Mouse (Mus musculus) liver, embryonic 13.5 days (tissue): ENCODE measurements around the gene Amotl1. TPM values are rescaled to one million over a fixed set of nuclear protein-coding genes. Genes with fewer than 3 reads are reported as not detected.

ENCODE experiments used
- ATAC-seq: fragments of 200-750 bp; cut with Nextera tagmentation; 2 replicates; pipeline ENCODE4 v1.8.0; 2017; ENCODE audit warnings: low read depth, mild to moderate bottlenecking, moderate number of reproducible peaks, moderate library complexity
- DNase-seq: peaks from one replicate; pipeline ENCODE4 v3.0.0; 2022
- H3K27ac ChIP-seq: fragments of 300-500 bp; sonication (generic); 2 replicates; pipeline ENCODE4 v1.5.1; 2015; ENCODE audit warnings: moderate library complexity, mild to moderate bottlenecking, inconsistent platforms
- H3K27me3 ChIP-seq: fragments of 300-500 bp; sonication (generic); 2 replicates; pipeline ENCODE4 v1.6.1; 2015; ENCODE audit warnings: mild to moderate bottlenecking, inconsistent platforms
- H3K36me3 ChIP-seq: fragments of 300-500 bp; sonication (generic); 2 replicates; pipeline ENCODE4 v1.6.1; 2015; ENCODE audit warnings: mild to moderate bottlenecking, inconsistent platforms
- H3K4me1 ChIP-seq: fragments of 300-500 bp; sonication (generic); replicated peaks from 2 replicates; pipeline ENCODE4 v1.6.1; 2015; ENCODE audit warnings: inconsistent platforms
- H3K4me2 ChIP-seq: fragments of 300-500 bp; sonication (generic); 2 replicates; pipeline ENCODE4 v1.6.1; 2015; ENCODE audit warnings: inconsistent platforms, mild to moderate bottlenecking, moderate library complexity
- H3K4me3 ChIP-seq: fragments of 300-500 bp; sonication (generic); replicated peaks from 2 replicates; pipeline ENCODE4 v1.5.1; 2015; ENCODE audit warnings: mild to moderate bottlenecking, inconsistent platforms
- H3K9ac ChIP-seq: fragments of 300-500 bp; sonication (generic); 2 replicates; pipeline ENCODE4 v1.6.1; 2015; ENCODE audit warnings: mild to moderate bottlenecking, inconsistent platforms
- H3K9me3 ChIP-seq: fragments of 300-500 bp; sonication (generic); replicated peaks from 2 replicates; pipeline ENCODE4 v1.6.1; 2016; ENCODE audit warnings: inconsistent platforms
- WGBS: fragments of 180-500 bp; shearing (Covaris S2); methylation state at CpG from one replicate; pipeline ENCODE4 v1.1.7; 2015; ENCODE audit not compliant: insufficient replicate concordance; 5-methylcytosine and 5-hydroxymethylcytosine counted together
- polyA plus RNA-seq: library from polyadenylated mRNA; unstranded; fragments of >200 nt; fragmentation: Nextera tagmentation; extraction: Ambion mirVana; gene quantifications from 2 replicates; pipeline ENCODE4 v1.2.1, GENCODE M21; 2015

The Amotl1 gene
- polyA plus RNA-seq, 1 experiment from 2014 or later = 1.6 TPM

DNA sequence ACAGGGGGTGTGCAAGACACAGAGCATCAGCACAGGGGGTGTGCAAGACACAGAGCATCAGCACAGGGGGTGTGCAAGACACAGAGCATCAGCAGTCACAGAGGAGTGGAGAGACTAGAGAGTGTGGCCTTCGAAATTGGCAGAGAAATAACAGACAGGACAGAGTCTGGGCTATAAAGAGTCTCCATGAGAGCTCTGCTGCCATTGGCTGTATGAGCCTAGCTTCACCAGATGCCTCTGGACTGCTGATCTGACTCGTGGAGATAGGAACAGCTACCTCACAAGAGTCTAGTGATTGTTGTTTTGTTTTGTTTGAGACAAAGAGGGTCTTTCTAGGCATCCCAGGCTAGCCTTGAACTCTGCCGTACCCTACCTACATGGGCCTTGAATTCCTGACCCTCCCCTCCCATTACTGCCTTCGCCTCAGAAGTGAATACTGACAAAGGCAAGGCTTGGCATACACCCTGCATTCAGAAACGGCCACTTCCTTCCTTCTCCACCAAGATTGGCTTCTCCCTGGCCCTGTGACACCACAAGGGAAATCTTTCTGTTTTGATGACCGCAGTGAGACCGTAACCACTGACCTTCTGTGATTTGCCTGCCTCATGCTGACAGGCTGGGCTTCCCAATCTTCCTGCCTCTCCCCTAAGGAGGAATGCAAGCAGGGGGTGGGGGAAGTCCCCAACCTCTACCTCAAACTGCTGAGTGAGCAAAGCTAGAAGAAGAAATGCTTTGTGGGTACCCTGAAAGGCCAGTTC lies 3.4 kb downstream of the Amotl1 start:
- Histone ChIP-seq H3K27ac (no peak overlapping the region), H3K9me3 (no peaks in the 10 kb centered on the region), H3K4me3 (no peak overlapping the region), H3K4me2 (no peak overlapping the region), H3K36me3 (no peaks in the 10 kb centered on the region), H3K27me3 (0 out of 2 replicates have a peak, but pooled peaks cover 11% of the 10 kb centered on the region), H3K9ac (no peak overlapping the region), H3K4me1 (0 out of 2 replicates have a peak, but pooled peaks cover 5% of the 10 kb centered on the region)
- 8% methylated on average over 7 of the region's 7 CpGs for WGBS
- ATAC-seq (no peak), DNase-seq (no peak)

GRCm38 (mm10) chr9:14636244-14636643 lies 8.6 kb downstream of the Amotl1 start:
- Histone ChIP-seq H3K4me1 (no peaks in the 10 kb centered on the region), H3K9me3 (no peaks in the 10 kb centered on the region), H3K9ac (no peak overlapping the region), H3K4me3 (no peak overlapping the region), H3K36me3 (no peaks in the 10 kb centered on the region), H3K4me2 (no peak overlapping the region), H3K27ac (no peak overlapping the region), H3K27me3 (peaks cover 24% of the 10 kb centered on the region)
- WGBS = 52% methylated on average over 3 of the region's 3 CpGs
- no peak for ATAC-seq
- no peak for DNase-seq

DNA sequence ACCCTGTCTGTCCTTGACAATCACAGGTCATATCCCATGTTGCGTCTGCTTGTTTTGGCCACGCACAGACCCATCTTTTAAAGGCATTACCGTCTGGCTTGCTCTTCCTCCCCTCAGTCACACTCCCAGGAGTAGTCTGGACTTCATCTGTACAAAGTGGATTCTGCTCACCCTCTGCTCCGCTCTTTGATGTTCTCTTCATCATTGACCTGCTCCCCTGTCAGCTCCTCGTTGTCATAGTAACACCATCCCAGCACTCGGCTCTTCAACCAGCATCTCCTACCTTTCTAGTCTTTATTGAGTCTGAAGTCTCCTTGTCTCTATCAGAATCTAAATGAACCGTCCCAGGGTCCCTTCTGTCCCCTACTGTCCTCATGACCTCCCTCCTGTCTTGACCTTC lies 9.3 kb downstream of the Amotl1 start:
- H3K9me3 ChIP-seq = no peaks in the 10 kb centered on the region
- no peak overlapping the region for H3K27ac ChIP-seq
- peaks cover 24% of the 10 kb centered on the region for H3K27me3 ChIP-seq
- no peak overlapping the region for H3K4me2 ChIP-seq
- no peaks in the 10 kb centered on the region for H3K4me1 ChIP-seq
- ATAC-seq (no peak), DNase-seq (no peak)
- no peaks in the 10 kb centered on the region for H3K36me3 ChIP-seq
- 59% methylated on average over 7 of the region's 7 CpGs for WGBS
- no peak overlapping the region for H3K4me3 ChIP-seq
- no peak overlapping the region for H3K9ac ChIP-seq

DNA sequence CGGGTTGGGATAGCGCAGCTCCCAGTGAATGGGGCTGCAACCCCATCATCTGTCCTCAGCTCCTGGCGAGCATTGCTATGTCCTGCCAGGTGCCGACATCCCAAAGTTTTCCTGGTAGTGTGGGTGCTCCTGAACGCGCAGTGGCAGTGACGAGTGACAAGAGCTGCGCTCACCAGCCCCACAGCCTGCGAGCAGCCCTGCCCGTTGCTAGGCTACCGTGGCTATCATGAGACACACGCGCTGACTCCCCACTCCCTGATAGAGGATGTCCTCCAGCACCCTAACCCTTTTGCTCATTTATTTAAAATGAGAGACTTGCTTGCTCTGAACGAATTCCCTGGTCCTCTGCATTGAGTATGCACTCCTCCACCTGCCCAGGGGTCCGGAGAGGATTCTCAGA lies 10.7 kb downstream of the Amotl1 start:
- DNase-seq (no peak), ATAC-seq (no peak)
- no peaks in the 10 kb centered on the region for H3K9me3 ChIP-seq
- no peak overlapping the region for H3K9ac ChIP-seq
- 26% methylated on average over 15 of the region's 15 CpGs for WGBS
- no peaks in the 10 kb centered on the region for H3K4me1 ChIP-seq
- peaks cover 20% of the 10 kb centered on the region for H3K27me3 ChIP-seq
- H3K36me3 ChIP-seq = no peaks in the 10 kb centered on the region
- no peak overlapping the region for H3K4me2 ChIP-seq
- H3K27ac ChIP-seq = no peak overlapping the region
- no peak overlapping the region for H3K4me3 ChIP-seq

GRCm38 (mm10) chr9:14632365-14633163 lies 12.3 kb downstream of the Amotl1 start:
- Histone ChIP-seq H3K27me3 (peaks cover 20% of the 10 kb centered on the region), H3K27ac (no peak overlapping the region), H3K9ac (no peak overlapping the region), H3K4me2 (no peak overlapping the region), H3K36me3 (no peaks in the 10 kb centered on the region), H3K9me3 (no peaks in the 10 kb centered on the region), H3K4me1 (no peaks in the 10 kb centered on the region), H3K4me3 (no peak overlapping the region)
- DNase-seq (no peak), ATAC-seq (no peak)
- WGBS = 55% methylated on average over 10 of the region's 10 CpGs

DNA sequence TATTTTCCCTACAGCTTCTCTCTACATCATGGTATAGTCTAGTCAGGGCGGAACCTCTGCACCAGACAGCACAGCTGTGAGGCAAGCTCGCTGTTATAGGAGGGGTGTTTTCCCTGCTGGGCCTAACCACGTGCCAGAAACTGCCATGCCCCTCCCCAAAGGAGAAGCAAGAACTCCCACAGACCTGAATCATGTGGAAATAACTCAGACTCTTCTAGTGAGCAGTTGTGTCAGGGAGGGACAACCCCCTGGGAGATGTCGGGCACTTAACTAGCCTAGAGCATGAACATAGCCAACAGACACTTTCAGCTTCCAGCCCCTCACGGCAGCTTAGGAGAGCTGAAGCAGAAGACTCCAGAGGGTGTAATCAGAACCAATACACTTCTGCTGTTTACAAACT lies 13.1 kb downstream of the Amotl1 start:
- Histone ChIP-seq H3K9ac (no peak overlapping the region), H3K27me3 (peaks cover 20% of the 10 kb centered on the region), H3K36me3 (no peaks in the 10 kb centered on the region), H3K4me3 (no peak overlapping the region), H3K9me3 (no peaks in the 10 kb centered on the region), H3K4me2 (no peak overlapping the region), H3K27ac (no peak overlapping the region), H3K4me1 (no peaks in the 10 kb centered on the region)
- ATAC-seq (no peak), DNase-seq (no peak)
- 37% methylated on average over 5 of the region's 5 CpGs for WGBS

DNA sequence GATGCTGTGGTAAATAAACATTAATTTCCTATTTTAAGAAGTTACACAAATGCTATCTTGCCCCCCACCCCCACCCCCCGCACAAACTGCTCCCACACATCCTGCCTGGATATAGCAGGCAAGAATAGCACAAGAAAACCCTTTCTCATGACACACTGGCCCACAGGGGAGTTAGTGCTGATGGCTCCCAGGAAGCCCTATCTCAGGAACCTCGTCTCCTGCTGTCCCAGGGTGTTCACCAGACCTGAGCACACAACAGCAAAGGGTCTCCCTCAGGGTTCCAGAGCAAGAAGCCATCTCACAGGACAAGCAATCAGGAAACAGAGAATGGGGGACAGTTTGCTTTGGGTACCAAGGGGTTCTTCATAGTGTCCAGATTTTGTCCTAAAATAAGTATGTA lies 17.3 kb downstream of the Amotl1 start:
- DNase-seq (no peak), ATAC-seq (no peak)
- no peak overlapping the region for H3K4me2 ChIP-seq
- 30% methylated on average over 2 of the region's 2 CpGs for WGBS
- H3K9ac ChIP-seq = no peak overlapping the region
- H3K36me3 ChIP-seq = no peaks in the 10 kb centered on the region
- no peaks in the 10 kb centered on the region for H3K4me1 ChIP-seq
- H3K27me3 ChIP-seq = no peaks in the 10 kb centered on the region
- no peak overlapping the region for H3K27ac ChIP-seq
- H3K4me3 ChIP-seq = no peak overlapping the region
- H3K9me3 ChIP-seq = no peaks in the 10 kb centered on the region

DNA sequence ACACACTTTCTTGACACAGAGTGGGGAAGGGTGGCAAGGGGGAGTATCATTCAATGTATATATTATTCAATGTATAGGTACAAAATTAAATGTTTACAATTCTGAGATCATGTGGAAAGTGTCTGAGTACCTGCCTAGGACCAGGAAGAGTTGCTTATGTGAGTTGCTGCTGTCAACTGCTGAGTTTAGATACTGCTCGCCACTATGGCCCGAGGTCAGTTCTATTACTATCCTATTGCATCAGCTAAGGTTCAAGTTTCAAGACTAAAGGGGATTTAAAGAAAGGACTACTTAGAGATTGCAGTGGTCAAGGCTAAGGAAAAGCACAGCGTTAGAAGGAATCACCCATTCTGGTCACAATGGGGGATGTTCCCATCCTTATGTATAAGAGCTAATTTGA lies 18.9 kb downstream of the Amotl1 start:
- no peaks in the 10 kb centered on the region for H3K36me3 ChIP-seq
- H3K27me3 ChIP-seq = no peaks in the 10 kb centered on the region
- DNase-seq = no peak
- WGBS = 59% methylated on average over 3 of the region's 3 CpGs
- H3K4me3 ChIP-seq = no peak overlapping the region
- H3K4me2 ChIP-seq = no peak overlapping the region
- H3K9ac ChIP-seq = no peak overlapping the region
- H3K9me3 ChIP-seq = no peaks in the 10 kb centered on the region
- H3K4me1 ChIP-seq = no peaks in the 10 kb centered on the region
- no peak for ATAC-seq
- no peak overlapping the region for H3K27ac ChIP-seq

DNA sequence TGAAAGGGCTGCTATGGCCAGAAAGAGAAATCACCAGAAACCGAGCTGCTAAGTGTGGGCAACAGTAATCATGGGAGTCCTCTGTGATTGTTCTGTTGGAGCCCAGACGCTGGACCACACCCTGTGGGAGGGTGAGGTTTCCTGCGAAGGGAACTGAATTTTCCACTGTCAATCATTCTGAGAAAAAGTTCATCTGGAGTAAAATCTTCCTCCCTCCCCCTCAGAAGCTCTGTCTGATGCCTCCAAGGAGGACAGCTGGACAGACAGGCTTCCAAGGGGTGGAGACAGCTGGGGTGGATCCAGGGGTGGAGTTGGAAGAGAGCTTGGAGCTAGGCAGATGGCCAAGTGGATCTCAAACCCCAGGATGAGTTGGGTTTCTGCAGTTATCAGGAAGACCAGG lies 19.8 kb downstream of the Amotl1 start:
- no peaks in the 10 kb centered on the region for H3K36me3 ChIP-seq
- ATAC-seq (no peak), DNase-seq (no peak)
- H3K27ac ChIP-seq = no peak overlapping the region
- 6% methylated on average over 3 of the region's 3 CpGs for WGBS
- H3K4me2 ChIP-seq = no peak overlapping the region
- no peaks in the 10 kb centered on the region for H3K9me3 ChIP-seq
- H3K4me1 ChIP-seq = no peaks in the 10 kb centered on the region
- no peaks in the 10 kb centered on the region for H3K27me3 ChIP-seq
- no peak overlapping the region for H3K9ac ChIP-seq
- H3K4me3 ChIP-seq = no peak overlapping the region

DNA sequence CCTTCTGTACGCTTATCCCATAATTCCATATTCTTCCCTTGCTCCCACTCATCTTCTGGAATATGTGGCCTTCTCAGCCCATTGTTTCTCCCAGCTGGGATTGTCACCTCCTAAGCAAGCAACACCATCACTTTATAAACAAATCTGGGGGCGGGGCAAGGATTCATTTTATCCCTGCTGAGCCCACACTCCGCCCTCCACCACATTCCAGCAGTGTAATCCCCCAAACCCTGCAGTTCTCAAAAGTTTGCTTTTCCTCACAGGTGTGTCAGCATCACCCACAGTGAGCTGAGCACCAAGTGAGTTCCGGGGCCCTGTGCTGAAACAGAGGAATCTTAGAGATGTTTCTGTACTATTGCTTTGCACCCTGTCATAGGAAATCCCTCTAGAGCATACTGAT lies 20.9 kb downstream of the Amotl1 start:
- DNase-seq (no peak), ATAC-seq (no peak)
- Histone ChIP-seq H3K9me3 (no peaks in the 10 kb centered on the region), H3K27me3 (no peaks in the 10 kb centered on the region), H3K27ac (no peak overlapping the region), H3K4me1 (no peaks in the 10 kb centered on the region), H3K36me3 (no peaks in the 10 kb centered on the region), H3K4me3 (no peak overlapping the region), H3K4me2 (no peak overlapping the region), H3K9ac (no peak overlapping the region)
- 40% methylated on average over 4 of the region's 4 CpGs for WGBS

DNA sequence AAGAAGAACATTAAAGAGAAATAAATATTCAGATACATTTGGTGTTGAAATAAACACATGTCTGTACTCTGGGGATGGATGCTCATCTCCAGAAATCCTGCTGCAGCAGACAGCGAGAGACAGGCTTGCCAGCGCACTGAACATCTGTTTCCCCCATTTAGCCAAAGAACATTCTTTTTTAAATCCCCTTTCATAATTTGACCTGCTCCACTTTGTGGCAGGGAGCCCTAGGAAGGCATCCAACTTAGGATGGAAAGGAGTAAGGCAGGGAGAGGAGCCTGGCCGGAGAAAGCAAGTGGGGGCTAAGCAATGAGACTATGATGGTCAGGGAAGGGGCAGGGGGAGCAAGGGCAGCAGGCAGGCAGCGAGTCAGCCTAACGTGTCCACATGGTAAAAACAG lies 21.6 kb downstream of the Amotl1 start:
- Histone ChIP-seq H3K4me3 (no peak overlapping the region), H3K9me3 (no peaks in the 10 kb centered on the region), H3K9ac (no peak overlapping the region), H3K36me3 (no peaks in the 10 kb centered on the region), H3K4me1 (no peaks in the 10 kb centered on the region), H3K27me3 (no peaks in the 10 kb centered on the region), H3K4me2 (no peak overlapping the region), H3K27ac (no peak overlapping the region)
- DNase-seq (no peak), ATAC-seq (no peak)
- WGBS = 48% methylated on average over 5 of the region's 5 CpGs

GRCm38 (mm10) chr9:14622848-14623247 lies 22.0 kb downstream of the Amotl1 start:
- no peak overlapping the region for H3K9ac ChIP-seq
- WGBS = 42% methylated on average over 3 of the region's 3 CpGs
- no peak for ATAC-seq

More at GRCm38 (mm10) chr9:14622848-14623247, 22.0 kb downstream of the Amotl1 start:
- H3K27ac ChIP-seq = no peak overlapping the region
- DNase-seq = no peak
- no peaks in the 10 kb centered on the region for H3K36me3 ChIP-seq
- no peaks in the 10 kb centered on the region for H3K27me3 ChIP-seq
- H3K9me3 ChIP-seq = no peaks in the 10 kb centered on the region
- no peaks in the 10 kb centered on the region for H3K4me1 ChIP-seq
- H3K4me3 ChIP-seq = no peak overlapping the region
- H3K4me2 ChIP-seq = no peak overlapping the region
